Mouse (Mus musculus) intestine, postnatal 0 days (tissue): Measurements from ENCODE around the gene Xrcc4. TPM values are rescaled to one million over a fixed set of nuclear protein-coding genes. Genes with fewer than 3 reads are reported as not detected.

Experiments used
- ATAC-seq: fragments of 200-750 bp; cut with Nextera tagmentation; 2 replicates; pipeline ENCODE4 v1.8.0; 2017; ENCODE audit warnings: mild to moderate bottlenecking, moderate TSS enrichment, moderate library complexity
- H3K27ac ChIP-seq: fragments of 300-500 bp; sonication (generic); 2 replicates; pipeline ENCODE4 v1.5.1; 2014; ENCODE audit warnings: mild to moderate bottlenecking, low read depth, low read length, moderate library complexity
- H3K27me3 ChIP-seq: fragments of 300-500 bp; sonication (generic); replicated peaks from 2 replicates; pipeline ENCODE4 v1.6.1; 2014; ENCODE audit warnings: low read length, mixed read lengths; ENCODE audit not compliant: control insufficient read depth, insufficient read depth
- H3K36me3 ChIP-seq: fragments of 300-500 bp; sonication (generic); 2 replicates; pipeline ENCODE4 v1.6.1; 2014; ENCODE audit warnings: mild to moderate bottlenecking, moderate library complexity; ENCODE audit not compliant: control insufficient read depth, insufficient read depth
- H3K4me1 ChIP-seq: fragments of 300-500 bp; sonication (generic); replicated peaks from 2 replicates; pipeline ENCODE4 v1.6.1; 2014; ENCODE audit warnings: antibody characterized with exemption, low read length, mixed read lengths; ENCODE audit not compliant: control insufficient read depth, insufficient read depth
- H3K4me2 ChIP-seq: fragments of 300-500 bp; sonication (generic); replicated peaks from 2 replicates; pipeline ENCODE4 v1.6.1; 2014; ENCODE audit warnings: low read depth, mild to moderate bottlenecking, moderate library complexity
- H3K4me3 ChIP-seq: fragments of 300-500 bp; sonication (generic); 2 replicates; pipeline ENCODE4 v1.5.1; 2014; ENCODE audit warnings: low read depth, low read length
- H3K9ac ChIP-seq: fragments of 300-500 bp; sonication (generic); 2 replicates; pipeline ENCODE4 v1.6.1; 2014; ENCODE audit warnings: mild to moderate bottlenecking, low read depth, low read length
- H3K9me3 ChIP-seq: fragments of 300-500 bp; sonication (generic); 2 replicates; pipeline ENCODE4 v1.6.1; 2016; ENCODE audit warnings: mixed run types; ENCODE audit not compliant: control insufficient read depth
- CTCF ChIP-seq: sonication (generic); IDR thresholded peaks from 2 replicates; pipeline ENCODE4 v1.5.1; 2016; ENCODE audit warnings: low read depth, mild to moderate bottlenecking, control low read depth, antibody characterized with exemption, moderate library complexity
- WGBS: fragments of 180-500 bp; shearing (Covaris S2); extraction: QIAGEN DNeasy Blood & Tissue Kit; methylation state at CpG from one replicate; pipeline ENCODE4 v1.1.7; 2014; 5-methylcytosine and 5-hydroxymethylcytosine counted together
- polyA plus RNA-seq: library from polyadenylated mRNA; unstranded; fragments of >200 nt; fragmentation: Nextera tagmentation; extraction: Ambion mirVana; gene quantifications from 2 replicates; pipeline ENCODE4 v1.2.1, GENCODE M21; 2015

The Xrcc4 gene
- polyA plus RNA-seq, 1 experiment from 2014 or later: 14.8 TPM

GRCm38 (mm10) chr13:89740243-89741115 is 348.9 kb downstream of the Xrcc4 start:
- H3K4me2 ChIP-seq: peak overlapping the region; percentile 84
- H3K27me3 ChIP-seq: peaks cover 13% of the 10 kb centered on the region
- H3K4me1 ChIP-seq: 0 out of 2 replicates have a peak, but pooled peaks cover 12% of the 10 kb centered on the region
- peak overlapping the region; percentile 54 for H3K4me3 ChIP-seq
- ATAC-seq: peak; percentile 83
- peak overlapping the region; percentile 42; the same call in 1 of the 2 replicates for H3K9ac ChIP-seq
- peak; percentile 74 for TF ChIP-seq CTCF
- peak overlapping the region; percentile 58 for H3K27ac ChIP-seq
- 0% methylated on average over 33 of the region's 33 CpGs for WGBS
- H3K36me3 ChIP-seq: no peaks in the 10 kb centered on the region
- H3K9me3 ChIP-seq: no peaks in the 10 kb centered on the region

DNA sequence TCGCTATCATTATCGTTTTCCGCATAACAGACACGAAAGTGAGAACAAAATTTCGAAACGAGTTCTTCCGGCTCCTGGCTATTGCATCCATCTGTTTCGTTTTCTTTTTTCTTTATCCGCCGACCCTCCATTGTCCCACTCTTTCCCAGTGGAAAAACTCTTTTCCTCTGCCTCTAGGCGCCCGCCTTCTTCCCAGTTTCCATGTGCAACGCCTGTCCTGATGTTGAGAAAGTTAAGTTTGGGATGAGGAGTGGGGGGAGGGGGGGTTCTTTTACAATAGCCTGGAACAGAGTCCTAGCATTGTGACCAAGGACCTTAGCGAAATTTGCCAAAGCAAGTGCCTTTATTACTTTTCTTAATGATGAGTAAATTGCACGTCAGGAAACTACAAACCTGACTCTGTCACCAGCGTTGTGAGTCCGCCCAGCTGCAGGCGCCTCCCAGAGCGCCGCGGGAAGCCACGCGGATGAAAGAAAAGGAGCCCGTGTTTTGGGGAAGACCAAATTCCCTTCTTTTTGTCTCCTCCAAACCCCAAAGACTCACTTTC is 349.6 kb downstream of the Xrcc4 start:
- 0 out of 2 replicates have a peak, but pooled peaks cover 12% of the 10 kb centered on the region for H3K4me1 ChIP-seq
- no peaks in the 10 kb centered on the region for H3K9me3 ChIP-seq
- peak overlapping the region; percentile 54 for H3K4me3 ChIP-seq
- peak overlapping the region; percentile 42; the same call in 1 of the 2 replicates for H3K9ac ChIP-seq
- H3K4me2 ChIP-seq: peak overlapping the region; percentile 84
- WGBS: under 1% methylated on average over 24 of the region's 24 CpGs
- H3K27ac ChIP-seq: peak overlapping the region; percentile 58
- TF ChIP-seq CTCF: no peak
- ATAC-seq: peak; percentile 21; the same call in 1 of the 2 replicates
- H3K27me3 ChIP-seq: peaks cover 13% of the 10 kb centered on the region
- H3K36me3 ChIP-seq: no peaks in the 10 kb centered on the region

DNA sequence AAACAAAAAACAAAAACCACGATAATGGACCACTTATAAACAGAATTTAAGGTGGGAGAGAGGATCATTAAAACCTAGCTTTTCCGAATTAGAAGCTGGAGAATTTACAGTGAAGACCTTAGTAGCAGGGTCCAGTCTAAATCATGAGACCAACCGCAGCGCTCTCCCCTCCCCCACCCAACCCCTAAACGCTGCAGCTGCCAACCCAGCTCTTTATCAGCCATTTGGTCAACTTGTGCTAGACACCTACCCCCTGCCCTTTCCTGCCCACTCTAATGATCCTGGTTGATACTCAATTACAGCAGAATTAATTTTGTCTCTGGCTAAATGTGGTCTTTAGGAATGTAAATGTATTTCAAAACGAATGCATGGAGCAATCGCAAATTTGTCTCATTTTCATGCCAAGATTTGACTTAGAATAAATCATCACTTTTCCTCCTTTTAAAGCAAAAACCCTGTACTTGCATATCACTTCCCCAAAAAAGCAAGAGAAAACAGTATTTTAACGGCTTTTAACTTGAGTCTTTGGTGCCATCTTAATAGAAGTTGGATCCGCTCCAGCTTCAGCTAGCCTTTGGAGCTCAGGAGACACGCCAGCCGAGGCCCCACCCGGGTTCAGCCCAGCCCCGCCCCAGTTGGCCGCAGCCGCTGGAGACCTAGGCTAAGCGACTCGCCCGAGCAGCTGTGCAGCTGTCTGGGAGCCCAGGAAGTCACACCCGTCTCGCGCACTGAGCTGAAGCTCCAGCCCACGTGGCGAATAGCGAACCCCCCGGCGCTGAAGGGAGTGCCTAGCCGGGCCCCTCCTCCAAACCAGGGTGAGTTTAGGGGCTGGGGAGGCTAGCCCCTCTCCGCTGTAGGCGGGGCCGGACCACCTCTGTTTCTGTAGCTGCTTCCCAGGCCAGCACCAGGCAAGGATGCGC is 350.4 kb downstream of the Xrcc4 start:
- peak; percentile 77 for ATAC-seq
- no peak for TF ChIP-seq CTCF
- Histone ChIP-seq H3K4me2 (peak overlapping the region; percentile 84), H3K4me1 (0 out of 2 replicates have a peak, but pooled peaks cover 12% of the 10 kb centered on the region), H3K36me3 (no peaks in the 10 kb centered on the region), H3K9ac (0 out of 2 replicates have a peak overlapping the region, but pooled peaks have one; percentile 42), H3K27ac (peak overlapping the region; percentile 58; the same call in 1 of the 2 replicates), H3K4me3 (peak overlapping the region; percentile 54), H3K27me3 (peaks cover 13% of the 10 kb centered on the region), H3K9me3 (no peaks in the 10 kb centered on the region)
- 3% methylated on average over 31 of the region's 31 CpGs for WGBS

DNA sequence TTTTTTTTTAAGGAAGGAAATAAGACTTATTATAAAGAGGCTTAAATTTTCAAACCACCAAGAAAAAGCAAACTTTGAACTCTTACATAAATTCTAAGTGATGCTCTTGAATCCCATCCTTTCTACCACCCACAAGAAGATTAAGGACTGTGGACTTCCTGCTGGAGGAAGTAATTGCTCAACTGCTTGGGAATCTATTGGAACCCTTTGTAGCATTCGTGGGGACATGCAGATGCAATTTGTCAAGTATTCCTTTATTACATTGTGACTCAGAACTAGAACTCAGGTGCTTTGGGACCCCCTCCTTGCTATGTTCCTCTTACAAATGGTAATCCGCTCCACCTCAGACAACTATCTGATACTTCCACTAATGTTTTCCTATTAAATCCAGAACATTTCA is 351.1 kb downstream of the Xrcc4 start:
- Histone ChIP-seq H3K27ac (no peak overlapping the region), H3K36me3 (no peaks in the 10 kb centered on the region), H3K4me3 (no peak overlapping the region), H3K27me3 (peaks cover 13% of the 10 kb centered on the region; the same call in 1 of the 2 replicates), H3K9me3 (no peaks in the 10 kb centered on the region), H3K4me2 (no peak overlapping the region), H3K4me1 (0 out of 2 replicates have a peak, but pooled peaks cover 12% of the 10 kb centered on the region), H3K9ac (no peak overlapping the region)
- no peak for ATAC-seq
- 61% methylated on average over 2 of the region's 2 CpGs for WGBS
- no peak for TF ChIP-seq CTCF

DNA sequence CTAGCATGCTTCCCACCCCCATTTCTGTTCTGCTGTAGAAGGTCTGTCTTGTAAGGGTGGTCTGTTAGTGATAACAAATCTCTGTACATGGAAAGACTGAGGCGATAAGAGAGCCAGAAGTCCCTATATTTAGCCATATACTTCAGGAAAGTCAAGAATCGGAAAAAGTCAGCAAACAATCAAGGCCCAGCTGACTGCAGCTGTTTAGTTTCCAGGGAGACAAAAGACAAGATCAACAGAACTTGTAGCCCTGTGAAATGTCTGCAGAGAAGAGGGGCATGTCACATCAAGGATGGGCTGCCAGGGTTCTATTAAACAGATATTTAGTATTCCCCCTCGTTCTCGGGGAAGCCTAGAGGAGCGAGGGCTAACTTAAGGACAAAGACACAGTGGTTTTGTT is 354.3 kb downstream of the Xrcc4 start:
- WGBS: 36% methylated on average over 5 of the region's 5 CpGs
- H3K4me2 ChIP-seq: no peak overlapping the region
- no peaks in the 10 kb centered on the region for H3K4me1 ChIP-seq
- TF ChIP-seq CTCF: no peak
- H3K36me3 ChIP-seq: no peaks in the 10 kb centered on the region
- ATAC-seq: no peak
- H3K27ac ChIP-seq: no peak overlapping the region
- H3K9me3 ChIP-seq: no peaks in the 10 kb centered on the region
- no peak overlapping the region for H3K9ac ChIP-seq
- H3K27me3 ChIP-seq: no peaks in the 10 kb centered on the region
- H3K4me3 ChIP-seq: no peak overlapping the region
